Mouse (Mus musculus): ENCODE measurements around the gene Olfml2a. TPM values are rescaled to one million over a fixed set of nuclear protein-coding genes. Genes with fewer than 3 reads are reported as not detected.

The Olfml2a gene
- polyA plus RNA-seq, 1 experiment from 2014 or later, result 1.1 TPM

GRCm38 (mm10) chr2:38973223-38973622, 41.4 kb downstream of the Olfml2a start:
- Histone ChIP-seq H3K36me3 (ENCODE audit: poor library complexity, severe bottlenecking) (no peaks in the 10 kb centered on the region), H3K9ac (no peak overlapping the region), H3K4me3 (no peak overlapping the region), H3K4me1 (no peaks in the 10 kb centered on the region), H3K9me3 (replicated peaks) (no peaks in the 10 kb centered on the region), H3K27ac (no peak overlapping the region), H3K27me3 (no peaks in the 10 kb centered on the region), H3K4me2 (no peak overlapping the region)
- ATAC-seq, result no peak
- WGBS, result 43% methylated on average over 2 of the region's 2 CpGs

GRCm38 (mm10) chr2:38973701-38974100, 41.9 kb downstream of the Olfml2a start:
- Histone ChIP-seq H3K27me3 (no peaks in the 10 kb centered on the region), H3K4me2 (no peak overlapping the region), H3K36me3 (ENCODE audit: poor library complexity, severe bottlenecking) (no peaks in the 10 kb centered on the region), H3K27ac (no peak overlapping the region), H3K9ac (no peak overlapping the region), H3K4me1 (no peaks in the 10 kb centered on the region), H3K9me3 (replicated peaks) (no peaks in the 10 kb centered on the region), H3K4me3 (no peak overlapping the region)
- ATAC-seq, result no peak
- 82% methylated on average over 7 of the region's 7 CpGs for WGBS

DNA sequence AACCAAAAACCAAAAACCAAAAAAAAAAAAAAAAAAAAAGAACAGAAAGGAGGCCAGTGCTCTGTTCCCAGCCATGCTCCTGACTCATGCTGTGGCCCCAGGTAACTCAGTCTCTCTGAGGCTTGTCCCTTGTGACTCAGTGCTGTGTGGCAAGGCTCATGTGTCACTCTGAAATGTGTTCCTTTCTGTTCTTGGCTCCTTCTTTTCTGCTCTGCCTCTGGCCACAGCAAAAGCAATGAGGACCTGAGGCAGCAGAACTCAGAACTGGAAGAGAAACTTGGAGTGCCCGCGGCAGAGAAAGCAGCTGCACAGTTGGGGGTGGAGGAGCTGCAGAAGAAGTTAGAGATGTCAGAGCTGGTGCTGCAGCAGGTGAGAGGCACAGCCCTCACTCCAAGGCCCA, 42.4 kb downstream of the Olfml2a start:
- no peak for ATAC-seq

GRCm38 (mm10) chr2:38975181-38975580, 43.4 kb downstream of the Olfml2a start:
- no peak overlapping the region for H3K4me3 ChIP-seq
- H3K4me1 ChIP-seq, result no peaks in the 10 kb centered on the region
- H3K9me3 ChIP-seq (replicated peaks), result no peaks in the 10 kb centered on the region
- ATAC-seq, result no peak
- no peak overlapping the region for H3K27ac ChIP-seq
- no peak overlapping the region for H3K9ac ChIP-seq
- no peak overlapping the region for H3K4me2 ChIP-seq
- 88% methylated on average over 3 of the region's 3 CpGs for WGBS
- H3K36me3 ChIP-seq (ENCODE audit: poor library complexity, severe bottlenecking), result no peaks in the 10 kb centered on the region
- no peaks in the 10 kb centered on the region for H3K27me3 ChIP-seq

More for the DNA sequence above, 42.4 kb downstream of the Olfml2a start:
- Histone ChIP-seq H3K9me3 (replicated peaks) (no peaks in the 10 kb centered on the region), H3K36me3 (ENCODE audit: poor library complexity, severe bottlenecking) (no peaks in the 10 kb centered on the region), H3K9ac (no peak overlapping the region), H3K27ac (no peak overlapping the region), H3K4me1 (no peaks in the 10 kb centered on the region), H3K27me3 (no peaks in the 10 kb centered on the region), H3K4me2 (no peak overlapping the region), H3K4me3 (no peak overlapping the region)
- 38% methylated on average over 2 of the region's 2 CpGs for WGBS

DNA sequence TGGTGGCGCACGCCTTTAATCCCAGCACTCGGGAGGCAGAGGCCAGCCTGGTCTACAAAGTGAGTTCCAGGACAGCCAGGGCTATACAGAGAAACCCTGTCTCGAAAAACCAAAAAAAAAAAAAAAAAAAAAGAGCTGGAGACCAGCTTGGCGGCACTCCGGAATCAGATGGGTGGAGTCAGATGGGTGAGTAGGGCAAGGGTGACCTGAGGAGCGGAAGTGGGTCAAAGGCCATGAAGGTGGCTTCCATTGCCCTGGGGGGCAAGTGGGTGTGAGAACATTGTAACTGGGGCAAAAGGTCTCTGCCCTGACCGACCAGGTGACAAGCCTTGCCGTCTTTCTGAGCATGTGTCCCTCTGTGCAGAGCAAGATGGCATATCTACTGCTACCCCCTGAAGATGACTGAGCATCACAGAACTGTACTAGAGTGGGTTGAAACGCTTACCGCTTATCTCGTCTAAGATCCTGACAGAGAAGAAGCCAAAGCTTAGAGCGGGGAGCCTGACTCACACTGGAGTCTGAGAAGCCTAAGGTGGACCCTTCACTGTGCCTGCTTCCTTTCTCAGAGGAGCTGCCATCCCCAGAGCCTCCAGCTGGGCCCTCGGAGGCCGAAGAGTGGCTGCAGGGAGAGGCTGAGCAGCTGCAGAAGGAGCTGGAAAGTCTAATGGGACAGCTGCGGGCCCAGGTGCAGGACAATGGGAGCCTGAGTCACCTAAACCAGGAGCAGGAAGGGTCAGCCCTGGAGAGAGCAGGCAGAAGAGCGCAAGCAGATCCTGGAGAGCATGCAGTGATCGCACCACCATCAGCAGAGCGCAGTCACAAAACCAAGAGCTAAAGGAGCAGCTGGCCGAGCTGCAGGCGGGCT, 44.4 kb downstream of the Olfml2a start:
- no peak overlapping the region for H3K4me2 ChIP-seq
- H3K4me1 ChIP-seq, result no peaks in the 10 kb centered on the region
- WGBS, result 84% methylated on average over 20 of the region's 21 CpGs
- H3K4me3 ChIP-seq, result no peak overlapping the region
- H3K27ac ChIP-seq, result no peak overlapping the region
- no peak overlapping the region for H3K9ac ChIP-seq
- no peaks in the 10 kb centered on the region for H3K36me3 ChIP-seq (ENCODE audit: poor library complexity, severe bottlenecking)
- H3K9me3 ChIP-seq (replicated peaks), result no peaks in the 10 kb centered on the region
- ATAC-seq, result no peak
- no peaks in the 10 kb centered on the region for H3K27me3 ChIP-seq

GRCm38 (mm10) chr2:38977837-38978236, 46.1 kb downstream of the Olfml2a start:
- ATAC-seq, result no peak
- 68% methylated on average over 4 of the region's 4 CpGs for WGBS
- H3K27ac ChIP-seq, result no peak overlapping the region
- H3K27me3 ChIP-seq, result no peaks in the 10 kb centered on the region
- H3K9me3 ChIP-seq (replicated peaks), result no peaks in the 10 kb centered on the region
- no peak overlapping the region for H3K9ac ChIP-seq
- no peaks in the 10 kb centered on the region for H3K36me3 ChIP-seq (ENCODE audit: poor library complexity, severe bottlenecking)
- H3K4me1 ChIP-seq, result no peaks in the 10 kb centered on the region
- no peak overlapping the region for H3K4me2 ChIP-seq
- no peak overlapping the region for H3K4me3 ChIP-seq

- no peak overlapping the region for H3K9ac ChIP-seq
- no peak overlapping the region for H3K4me3 ChIP-seq
- H3K4me1 ChIP-seq, result no peaks in the 10 kb centered on the region
- H3K36me3 ChIP-seq (ENCODE audit: poor library complexity, severe bottlenecking), result no peaks in the 10 kb centered on the region
- no peak for ATAC-seq
- 93% methylated on average over 2 of the region's 2 CpGs for WGBS
- H3K4me2 ChIP-seq, result no peak overlapping the region
- peaks cover 6% of the 10 kb centered on the region; the same call in 1 of the 2 replicates for H3K9me3 ChIP-seq (replicated peaks)
- H3K27ac ChIP-seq, result no peak overlapping the region
- H3K27me3 ChIP-seq, result no peaks in the 10 kb centered on the region
These were observed 51.7 kb downstream of the Olfml2a start for GRCm38 (mm10) chr2:38983456-38983855.

- peaks cover 6% of the 10 kb centered on the region; the same call in 1 of the 2 replicates for H3K9me3 ChIP-seq (replicated peaks)
- WGBS, result 82% methylated on average over 3 of the region's 3 CpGs
- H3K9ac ChIP-seq, result no peak overlapping the region
- H3K4me2 ChIP-seq, result no peak overlapping the region
- H3K4me3 ChIP-seq, result no peak overlapping the region
- H3K36me3 ChIP-seq (ENCODE audit: poor library complexity, severe bottlenecking), result no peaks in the 10 kb centered on the region
- ATAC-seq, result no peak
- H3K27me3 ChIP-seq, result no peaks in the 10 kb centered on the region
- no peak overlapping the region for H3K27ac ChIP-seq
- no peaks in the 10 kb centered on the region for H3K4me1 ChIP-seq
These were observed 54.8 kb downstream of the Olfml2a start for GRCm38 (mm10) chr2:38986580-38986979.

DNA sequence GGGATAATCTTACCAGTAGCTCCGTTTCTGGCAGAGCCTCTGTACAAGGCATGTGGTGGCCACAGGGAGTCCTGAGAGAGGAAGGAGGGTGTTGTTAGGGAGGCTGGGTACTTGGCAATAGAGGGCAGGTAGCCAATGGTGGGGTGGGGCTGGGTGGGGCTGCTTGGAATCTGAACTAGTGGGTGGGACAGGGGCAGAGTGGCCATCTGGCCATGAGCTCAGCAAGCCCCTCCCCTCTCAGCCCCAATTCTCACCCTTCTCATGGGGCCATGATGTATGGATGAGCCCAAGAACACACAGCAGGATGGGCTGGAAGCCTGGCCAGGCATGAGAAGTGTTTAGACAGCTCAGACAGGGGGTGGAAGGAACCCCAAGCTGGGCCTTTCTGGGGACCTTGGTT, 55.6 kb downstream of the Olfml2a start:
- no peak overlapping the region for H3K27ac ChIP-seq
- no peak overlapping the region for H3K4me2 ChIP-seq
- 82% methylated on average over 1 of the region's 1 CpGs for WGBS
- no peaks in the 10 kb centered on the region for H3K27me3 ChIP-seq
- no peaks in the 10 kb centered on the region for H3K36me3 ChIP-seq (ENCODE audit: poor library complexity, severe bottlenecking)
- ATAC-seq, result no peak
- peaks cover 3% of the 10 kb centered on the region for H3K4me1 ChIP-seq
- peaks cover 6% of the 10 kb centered on the region; the same call in 1 of the 2 replicates for H3K9me3 ChIP-seq (replicated peaks)
- H3K4me3 ChIP-seq, result no peak overlapping the region
- H3K9ac ChIP-seq, result no peak overlapping the region

DNA sequence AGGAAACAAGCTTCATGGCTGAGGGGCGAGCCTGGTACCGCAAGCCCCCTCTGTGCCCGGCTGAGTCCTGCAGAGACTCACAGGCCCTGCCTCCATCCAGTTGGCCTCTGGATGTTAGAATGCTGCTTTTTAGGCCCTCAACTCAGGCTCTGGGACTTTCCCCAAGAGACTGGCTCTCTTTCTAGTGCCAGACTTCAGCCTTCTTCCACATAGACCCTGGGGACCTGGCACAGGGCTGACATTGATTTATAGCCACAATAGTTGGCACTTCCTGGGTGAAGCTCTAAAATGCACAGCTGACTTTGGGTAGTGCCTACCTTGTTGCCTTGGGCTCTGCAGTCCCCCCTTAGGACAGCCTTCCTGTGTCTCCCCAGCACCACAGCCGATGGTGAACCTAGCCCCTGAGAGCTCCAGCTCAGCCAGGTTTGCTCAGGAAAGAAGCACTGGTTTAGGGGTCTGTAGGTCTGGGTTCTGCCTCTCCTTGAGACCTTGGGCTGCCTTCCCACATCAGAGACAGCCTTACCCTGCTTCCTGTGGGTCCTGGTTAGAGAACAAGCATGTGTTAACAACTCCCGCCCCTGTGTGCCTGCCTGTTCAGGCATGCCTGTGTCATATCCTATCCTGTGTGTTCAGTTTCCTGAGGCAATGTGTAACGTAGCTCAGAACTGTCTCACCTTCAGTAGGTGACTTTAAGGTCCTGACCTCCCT, 56.2 kb downstream of the Olfml2a start:
- Histone ChIP-seq H3K4me2 (no peak overlapping the region), H3K4me3 (no peak overlapping the region), H3K27ac (no peak overlapping the region), H3K36me3 (ENCODE audit: poor library complexity, severe bottlenecking) (no peaks in the 10 kb centered on the region), H3K9me3 (replicated peaks) (peaks cover 6% of the 10 kb centered on the region; the same call in 1 of the 2 replicates), H3K4me1 (peaks cover 8% of the 10 kb centered on the region), H3K9ac (no peak overlapping the region), H3K27me3 (no peaks in the 10 kb centered on the region)
- 87% methylated on average over 6 of the region's 6 CpGs for WGBS
- ATAC-seq, result no peak

DNA sequence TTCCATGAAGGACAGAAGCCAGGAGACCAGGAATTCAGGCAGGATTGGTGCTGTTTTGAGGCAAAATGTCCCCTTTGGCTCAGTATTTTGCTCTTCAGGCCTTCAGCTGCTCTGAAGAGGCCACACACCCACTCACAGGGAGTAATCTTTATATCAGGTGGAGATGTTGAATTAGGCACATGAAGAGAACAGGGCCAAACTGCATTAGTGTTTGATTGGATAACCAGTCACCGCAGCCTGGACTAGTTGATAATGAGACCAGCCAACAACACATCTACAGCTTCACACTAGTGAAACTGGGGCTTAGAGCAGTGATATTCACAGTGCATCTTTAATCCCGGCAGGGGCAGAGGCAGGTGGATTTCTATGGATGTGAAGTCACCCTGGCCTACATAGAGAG, 57.2 kb downstream of the Olfml2a start:
- H3K27ac ChIP-seq, result no peak overlapping the region
- H3K4me1 ChIP-seq, result peaks cover 8% of the 10 kb centered on the region
- no peak overlapping the region for H3K9ac ChIP-seq
- ATAC-seq, result no peak
- no peaks in the 10 kb centered on the region for H3K9me3 ChIP-seq (replicated peaks)
- no peak overlapping the region for H3K4me2 ChIP-seq
- no peaks in the 10 kb centered on the region for H3K27me3 ChIP-seq
- WGBS, result 91% methylated on average over 2 of the region's 2 CpGs
- no peaks in the 10 kb centered on the region for H3K36me3 ChIP-seq (ENCODE audit: poor library complexity, severe bottlenecking)
- H3K4me3 ChIP-seq, result no peak overlapping the region

GRCm38 (mm10) chr2:38992004-38992403, 60.2 kb downstream of the Olfml2a start:
- Histone ChIP-seq H3K27ac (no peak overlapping the region), H3K36me3 (ENCODE audit: poor library complexity, severe bottlenecking) (no peaks in the 10 kb centered on the region), H3K4me3 (no peak overlapping the region), H3K4me2 (no peak overlapping the region), H3K9ac (no peak overlapping the region), H3K27me3 (no peaks in the 10 kb centered on the region), H3K9me3 (replicated peaks) (no peaks in the 10 kb centered on the region), H3K4me1 (peaks cover 8% of the 10 kb centered on the region)
- WGBS, result 79% methylated on average over 4 of the region's 4 CpGs
- no peak for ATAC-seq
